Mouse (Mus musculus) limb, embryonic 12.5 days (tissue): ENCODE results near the gene Defb43. TPM values are rescaled to one million over a fixed set of nuclear protein-coding genes. Genes with fewer than 3 reads are reported as not detected.
A peak's percentile ranks its signal among the peaks of the same experiment; 100 is the strongest.

Experiments used
- ATAC-seq: fragments of 200-750 bp; cut with Nextera tagmentation; 2 replicates; pipeline ENCODE4 v1.8.0; 2017; ENCODE audit warnings: low read depth, moderate TSS enrichment; ENCODE audit not compliant: insufficient number of reproducible peaks, insufficient read depth, low FRiP score, low TSS enrichment
- H3K27ac ChIP-seq: fragments of 300-500 bp; sonication (generic); 2 replicates; pipeline ENCODE4 v1.5.1; 2016; ENCODE audit warnings: mild to moderate bottlenecking, moderate library complexity
- H3K27me3 ChIP-seq: fragments of 300-500 bp; sonication (generic); 2 replicates; pipeline ENCODE4 v1.6.1; 2016; ENCODE audit warnings: mild to moderate bottlenecking, moderate library complexity
- H3K36me3 ChIP-seq: fragments of 300-500 bp; sonication (generic); 2 replicates; pipeline ENCODE4 v1.6.1; 2016; ENCODE audit warnings: mild to moderate bottlenecking, moderate library complexity
- H3K4me1 ChIP-seq: fragments of 300-500 bp; sonication (generic); replicated peaks from 2 replicates; pipeline ENCODE4 v1.6.1; 2016
- H3K4me2 ChIP-seq: fragments of 300-500 bp; sonication (generic); 2 replicates; pipeline ENCODE4 v1.6.1; 2016; ENCODE audit warnings: mild to moderate bottlenecking, moderate library complexity
- H3K4me3 ChIP-seq: fragments of 300-500 bp; sonication (generic); replicated peaks from 2 replicates; pipeline ENCODE4 v1.5.1; 2016; ENCODE audit warnings: mild to moderate bottlenecking
- H3K9ac ChIP-seq: fragments of 300-500 bp; sonication (generic); replicated peaks from 2 replicates; pipeline ENCODE4 v1.6.1; 2016; ENCODE audit warnings: mild to moderate bottlenecking, moderate library complexity
- H3K9me3 ChIP-seq: fragments of 300-500 bp; sonication (generic); 2 replicates; pipeline ENCODE4 v1.6.1; 2016; ENCODE audit warnings: mild to moderate bottlenecking, moderate library complexity
- WGBS: fragments of 180-500 bp; shearing (Covaris S2); methylation state at CpG from one replicate; pipeline ENCODE4 v1.1.7; 2016; 5-methylcytosine and 5-hydroxymethylcytosine counted together
- polyA plus RNA-seq: library from polyadenylated mRNA; unstranded; fragments of >200 nt; fragmentation: Nextera tagmentation; extraction: Ambion mirVana; gene quantifications from 2 replicates; pipeline ENCODE4 v1.2.1, GENCODE M21; 2016

Gene Defb43
- polyA plus RNA-seq, result not detected in 2 replicates

DNA sequence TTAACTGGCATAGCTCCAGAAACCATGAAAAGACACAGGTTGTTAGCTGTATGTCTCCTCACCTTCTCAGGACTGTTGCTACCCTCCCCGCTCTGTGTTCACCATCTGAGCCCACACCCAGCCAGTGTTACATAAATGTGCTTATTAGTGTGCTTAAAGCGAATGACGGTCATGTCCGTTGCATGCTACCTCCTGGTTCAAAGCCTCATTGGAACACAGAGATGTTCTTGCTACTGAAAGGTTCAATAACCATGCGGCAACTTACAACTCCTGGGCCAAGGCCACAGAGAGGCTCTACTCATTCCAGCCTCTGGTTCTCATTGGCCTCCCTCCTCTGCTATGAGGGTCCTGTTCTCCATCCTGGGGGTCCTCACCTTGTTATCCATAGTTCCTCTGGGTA is at the start of gene Defb43:
Gene Defb43 (plus strand): TSS at position 301 of the 400 bp plus-strand sequence.
- ATAC-seq, result no peak
- Histone ChIP-seq H3K9me3 (no peaks in the 10 kb centered on the region), H3K27ac (no peak within 1 kb of the TSS)

GRCm38 (mm10) chr14:62963632-62964031 is 47.9 kb upstream of the Defb43 start:
- H3K27ac ChIP-seq, result no peak overlapping the region
- no peak for ATAC-seq
- 90% methylated on average over 4 of the region's 4 CpGs for WGBS
- no peaks in the 10 kb centered on the region for H3K27me3 ChIP-seq
- no peaks in the 10 kb centered on the region for H3K9me3 ChIP-seq
- H3K4me2 ChIP-seq, result no peak overlapping the region
- no peak overlapping the region for H3K4me3 ChIP-seq
- H3K4me1 ChIP-seq, result peaks cover 9% of the 10 kb centered on the region
- H3K36me3 ChIP-seq, result peaks cover 15% of the 10 kb centered on the region; the same call in 1 of the 2 replicates
- no peak overlapping the region for H3K9ac ChIP-seq

More for the DNA sequence above, at the start of gene Defb43:
- H3K27me3 ChIP-seq, result no peaks in the 10 kb centered on the region
- no peak within 1 kb of the TSS for H3K4me3 ChIP-seq
- no peaks in the 10 kb centered on the region for H3K4me1 ChIP-seq
- no peak within 1 kb of the TSS for H3K9ac ChIP-seq
- H3K4me2 ChIP-seq, result no peak within 1 kb of the TSS
- no peaks in the 10 kb centered on the region for H3K36me3 ChIP-seq
- WGBS, result 93% methylated on average over 5 of the region's 5 CpGs

DNA sequence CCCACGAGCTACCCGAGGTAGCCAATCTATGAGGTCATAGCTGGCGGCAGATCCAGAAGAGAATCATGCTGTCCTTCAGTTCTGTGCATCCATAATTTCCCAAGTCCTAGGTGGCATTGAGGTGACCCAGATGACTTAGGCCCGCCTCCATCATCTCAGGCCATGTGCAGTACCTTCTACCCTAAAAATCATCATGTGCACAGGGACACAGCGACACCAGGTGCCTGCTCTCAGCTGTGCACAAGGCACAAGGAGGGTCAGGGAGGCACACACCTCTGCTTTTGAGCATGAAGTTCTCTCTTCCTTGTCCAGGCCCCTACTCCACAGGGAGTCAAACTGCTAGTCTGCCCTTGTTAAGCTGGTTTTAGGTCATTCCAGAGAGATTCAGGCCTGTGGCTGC is 46.2 kb upstream of the Defb43 start:
- Histone ChIP-seq H3K9me3 (no peaks in the 10 kb centered on the region), H3K36me3 (peaks cover 6% of the 10 kb centered on the region; the same call in 1 of the 2 replicates), H3K27ac (no peak overlapping the region), H3K4me3 (no peak overlapping the region), H3K9ac (no peak overlapping the region), H3K4me1 (peaks cover 9% of the 10 kb centered on the region), H3K4me2 (peak overlapping the region; percentile 46; the same call in 1 of the 2 replicates), H3K27me3 (no peaks in the 10 kb centered on the region)
- ATAC-seq, result no peak
- 72% methylated on average over 5 of the region's 5 CpGs for WGBS

GRCm38 (mm10) chr14:62965811-62966520 is 45.6 kb upstream of the Defb43 start:
- 21% methylated on average over 15 of the region's 15 CpGs for WGBS
- Histone ChIP-seq H3K9ac (no peak overlapping the region), H3K27me3 (no peaks in the 10 kb centered on the region)

DNA sequence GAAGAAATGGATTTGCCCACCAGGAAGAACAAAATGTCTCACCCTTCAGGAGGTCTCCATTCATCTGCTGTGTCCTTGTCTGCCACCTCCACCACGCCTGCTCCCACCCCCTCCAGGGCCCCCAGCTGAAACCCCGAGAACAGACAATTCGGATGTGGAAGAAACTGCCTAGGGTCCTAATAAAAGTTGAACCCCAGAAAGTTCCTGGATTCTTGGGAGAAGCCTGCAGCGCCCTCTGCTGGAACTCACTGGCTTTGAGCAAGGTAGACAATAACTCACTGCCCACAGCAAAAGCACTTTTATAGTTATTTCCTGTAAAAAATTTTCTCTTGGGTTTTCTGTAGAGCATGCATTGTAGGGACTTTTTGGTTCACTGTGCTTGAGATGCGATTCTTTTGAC is 36.5 kb upstream of the Defb43 start:
- WGBS, result 9% methylated on average over 5 of the region's 5 CpGs
- H3K27ac ChIP-seq, result no peak overlapping the region
- no peak overlapping the region for H3K4me2 ChIP-seq
- H3K4me1 ChIP-seq, result no peaks in the 10 kb centered on the region; the same call in 1 of the 2 replicates
- no peaks in the 10 kb centered on the region for H3K27me3 ChIP-seq
- no peak overlapping the region for H3K9ac ChIP-seq
- no peaks in the 10 kb centered on the region for H3K36me3 ChIP-seq
- ATAC-seq, result no peak
- no peaks in the 10 kb centered on the region for H3K9me3 ChIP-seq
- no peak overlapping the region for H3K4me3 ChIP-seq

More at GRCm38 (mm10) chr14:62965811-62966520, 45.6 kb upstream of the Defb43 start:
- peaks cover 6% of the 10 kb centered on the region; the same call in 1 of the 2 replicates for H3K36me3 ChIP-seq
- no peak overlapping the region for H3K27ac ChIP-seq
- peak overlapping the region; percentile 46 for H3K4me2 ChIP-seq
- H3K9me3 ChIP-seq, result no peaks in the 10 kb centered on the region
- peak overlapping the region; percentile 17 for H3K4me3 ChIP-seq
- ATAC-seq, result no peak
- peaks cover 9% of the 10 kb centered on the region for H3K4me1 ChIP-seq

DNA sequence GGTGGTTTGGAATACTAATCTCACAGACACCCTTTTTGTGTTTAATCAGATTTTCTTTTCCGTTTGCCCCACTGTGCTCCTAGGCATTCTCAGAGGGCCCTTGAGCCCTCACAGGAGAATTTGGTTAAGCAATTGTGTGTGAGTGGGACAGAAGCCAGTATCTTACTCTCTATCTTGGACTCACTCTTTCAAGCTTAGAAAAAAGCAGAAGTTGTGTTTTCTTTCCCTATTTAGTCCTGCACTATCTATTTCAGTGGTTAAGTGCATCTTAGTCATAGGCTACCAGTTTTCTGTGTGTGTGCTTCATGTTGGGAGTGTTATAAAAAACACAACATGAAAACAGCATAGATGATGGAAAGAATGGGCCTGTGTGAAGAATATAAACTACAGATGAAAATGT is 31.8 kb upstream of the Defb43 start:
- no peaks in the 10 kb centered on the region for H3K27me3 ChIP-seq
- H3K4me2 ChIP-seq, result no peak overlapping the region
- no peak overlapping the region for H3K4me3 ChIP-seq
- H3K36me3 ChIP-seq, result no peaks in the 10 kb centered on the region
- 81% methylated on average over 1 of the region's 1 CpGs for WGBS
- ATAC-seq, result no peak
- H3K9ac ChIP-seq, result no peak overlapping the region
- no peak overlapping the region for H3K27ac ChIP-seq
- H3K4me1 ChIP-seq, result no peaks in the 10 kb centered on the region
- H3K9me3 ChIP-seq, result no peaks in the 10 kb centered on the region

DNA sequence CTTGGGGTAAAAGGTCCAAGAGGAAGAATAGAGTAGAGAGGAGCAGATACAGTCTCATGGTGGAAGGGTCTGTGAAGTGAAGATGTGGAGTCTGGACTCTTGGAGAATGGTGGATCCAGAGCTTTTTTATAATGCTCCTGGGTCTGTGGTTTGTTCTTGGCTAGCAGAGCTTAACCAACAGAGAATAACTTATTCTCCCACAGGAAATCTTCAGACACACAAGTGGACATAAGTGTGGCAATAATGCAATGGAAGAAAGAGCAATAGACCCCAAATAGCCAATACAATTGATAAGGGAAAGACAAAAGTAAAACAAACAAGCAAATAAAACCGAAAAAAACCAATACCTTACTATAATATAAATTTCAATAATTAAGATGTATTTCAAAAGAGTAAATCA is 27.2 kb upstream of the Defb43 start, which contains the start of gene Defb48:
Gene Defb48 (minus strand): TSS at position 101 of the 400 bp plus-strand sequence.
- no peak within 1 kb of the TSS for H3K4me3 ChIP-seq
- no peaks in the 10 kb centered on the region for H3K36me3 ChIP-seq
- H3K4me2 ChIP-seq, result no peak within 1 kb of the TSS
- no peaks in the 10 kb centered on the region for H3K4me1 ChIP-seq
- no peaks in the 10 kb centered on the region for H3K9me3 ChIP-seq
- 66% methylated on average over 1 of the region's 1 CpGs for WGBS
- no peak within 1 kb of the TSS for H3K27ac ChIP-seq
- H3K27me3 ChIP-seq, result no peaks in the 10 kb centered on the region
- no peak for ATAC-seq
- H3K9ac ChIP-seq, result no peak within 1 kb of the TSS

GRCm38 (mm10) chr14:62991271-62991670 is 20.3 kb upstream of the Defb43 start:
- Histone ChIP-seq H3K36me3 (no peaks in the 10 kb centered on the region), H3K4me1 (no peaks in the 10 kb centered on the region), H3K4me2 (no peak overlapping the region), H3K9ac (no peak overlapping the region), H3K27me3 (no peaks in the 10 kb centered on the region), H3K27ac (no peak overlapping the region), H3K4me3 (no peak overlapping the region), H3K9me3 (no peaks in the 10 kb centered on the region)
- 81% methylated on average over 3 of the region's 3 CpGs for WGBS
- ATAC-seq, result no peak

- Histone ChIP-seq H3K9ac (no peak overlapping the region), H3K9me3 (no peaks in the 10 kb centered on the region), H3K4me2 (no peak overlapping the region), H3K4me3 (no peak overlapping the region), H3K27ac (no peak overlapping the region), H3K36me3 (no peaks in the 10 kb centered on the region), H3K4me1 (no peaks in the 10 kb centered on the region), H3K27me3 (no peaks in the 10 kb centered on the region)
- WGBS, result 86% methylated on average over 7 of the region's 7 CpGs
- ATAC-seq, result no peak
Observed at GRCm38 (mm10) chr14:62991849-62992510, 19.6 kb upstream of the Defb43 start.

- no peaks in the 10 kb centered on the region for H3K36me3 ChIP-seq
- 88% methylated on average over 8 of the region's 8 CpGs for WGBS
Observed at GRCm38 (mm10) chr14:62997777-62998176, 13.8 kb upstream of the Defb43 start, which contains the start of gene Defb47. Gene Defb47 (plus strand): TSS chr14:62998077.

DNA sequence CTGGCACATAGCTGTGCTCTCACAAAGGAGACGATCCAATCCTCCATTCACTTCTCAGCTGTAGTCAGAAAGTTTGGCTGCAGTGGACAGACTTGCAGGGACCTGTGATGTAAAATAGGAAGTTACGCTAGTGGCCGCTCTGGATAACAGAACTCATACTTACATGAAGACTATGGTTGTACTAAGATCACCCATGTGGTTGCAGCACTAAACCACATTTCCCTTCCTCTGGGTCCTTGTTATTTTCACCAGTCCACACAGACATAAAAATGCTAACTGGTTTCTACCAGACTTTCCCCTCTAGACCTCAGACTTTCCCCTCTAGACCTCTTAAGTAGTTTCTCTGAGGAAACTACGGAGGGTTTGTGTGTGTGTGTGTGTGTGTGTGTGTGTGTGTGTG is 12.6 kb upstream of the Defb43 start:
- H3K4me2 ChIP-seq, result no peak overlapping the region
- H3K4me3 ChIP-seq, result no peak overlapping the region
- H3K4me1 ChIP-seq, result no peaks in the 10 kb centered on the region
- H3K9ac ChIP-seq, result no peak overlapping the region
- no peak overlapping the region for H3K27ac ChIP-seq
- no peaks in the 10 kb centered on the region for H3K27me3 ChIP-seq
- WGBS, result 84% methylated on average over 4 of the region's 4 CpGs
- no peak for ATAC-seq
- no peaks in the 10 kb centered on the region for H3K36me3 ChIP-seq
- no peaks in the 10 kb centered on the region for H3K9me3 ChIP-seq

More at GRCm38 (mm10) chr14:62997777-62998176, 13.8 kb upstream of the Defb43 start, which contains the start of gene Defb47:
- no peak within 1 kb of the TSS for H3K9ac ChIP-seq
- H3K27ac ChIP-seq, result no peak within 1 kb of the TSS
- H3K27me3 ChIP-seq, result no peaks in the 10 kb centered on the region
- no peak within 1 kb of the TSS for H3K4me3 ChIP-seq
- no peaks in the 10 kb centered on the region for H3K9me3 ChIP-seq
- H3K4me1 ChIP-seq, result no peaks in the 10 kb centered on the region
- no peak within 1 kb of the TSS for H3K4me2 ChIP-seq
- ATAC-seq, result no peak
